Mouse (Mus musculus) MEL (cell line): Measurements from ENCODE around the gene Il9r. TPM values are rescaled to one million over a fixed set of nuclear protein-coding genes. Genes with fewer than 3 reads are reported as not detected.

Source experiments
- DNase-seq: peaks from one replicate; pipeline ENCODE4 v3.0.0; 2011; ENCODE audit warnings: low read depth, low spot score
- H3K27ac ChIP-seq: 2 replicates; pipeline ENCODE4 v1.5.1; 2012; ENCODE audit warnings: low read depth, mild to moderate bottlenecking, control low read depth, low read length, moderate library complexity; ENCODE audit not compliant: control insufficient read depth
- H3K27me3 ChIP-seq, 2 experiments: fragments of 150-350 bp in 1 of 2; sonication (generic) in 1 of 2; 2 replicates each; pipeline ENCODE4 v1.6.1; 2012; ENCODE audit warnings: low read length in 2 of 2, mild to moderate bottlenecking in 2 of 2, improper control_type of control experiment in 1 of 2, moderate library complexity in 1 of 2; ENCODE audit not compliant: insufficient read depth in 2 of 2, control insufficient read depth in 1 of 2
- H3K36me3 ChIP-seq, 2 experiments: 2 replicates each; pipeline ENCODE4 v1.6.1; 2012 to 2014; ENCODE audit warnings: low read length in 2 of 2, improper control_type of control experiment in 1 of 2, inconsistent platforms in 1 of 2, mild to moderate bottlenecking in 1 of 2; ENCODE audit not compliant: insufficient read depth in 2 of 2, control insufficient read depth in 1 of 2
- H3K4me1 ChIP-seq, 2 experiments: fragments of 150-350 bp in 1 of 2; sonication (generic) in 1 of 2; 2 replicates each; pipeline ENCODE4 v1.6.1; 2012; ENCODE audit warnings: low read length in 2 of 2, improper control_type of control experiment in 1 of 2, mild to moderate bottlenecking in 1 of 2; ENCODE audit not compliant: insufficient read depth in 2 of 2, control insufficient read depth in 1 of 2
- H3K4me3 ChIP-seq, 2 experiments: fragments of 150-350 bp in 1 of 2; sonication (generic) in 1 of 2; 2 replicates each; pipeline ENCODE4 v1.5.1; 2012; ENCODE audit warnings: low read depth in 2 of 2, low read length in 2 of 2, mild to moderate bottlenecking in 2 of 2, moderate library complexity in 2 of 2, control low read depth in 1 of 2, improper control_type of control experiment in 1 of 2; ENCODE audit not compliant: control insufficient read depth in 1 of 2, insufficient read depth in 1 of 2
- H3K79me2 ChIP-seq: 2 replicates; pipeline ENCODE4 v1.6.1; 2012; ENCODE audit warnings: mild to moderate bottlenecking, low read length, moderate library complexity; ENCODE audit not compliant: control insufficient read depth, poor library complexity, insufficient read depth
- H3K9ac ChIP-seq: 2 replicates; pipeline ENCODE4 v1.6.1; 2012; ENCODE audit warnings: low read depth, mild to moderate bottlenecking, control low read depth, low read length, moderate library complexity; ENCODE audit not compliant: control insufficient read depth, poor library complexity, severe bottlenecking
- H3K9me3 ChIP-seq: fragments of 150-350 bp; sonication (generic); replicated peaks from 2 replicates; pipeline ENCODE4 v1.6.1; 2012; ENCODE audit warnings: mild to moderate bottlenecking, low read length, improper control_type of control experiment, moderate library complexity; ENCODE audit not compliant: insufficient read depth
- BHLHE40 ChIP-seq: IDR thresholded peaks from 2 replicates; pipeline ENCODE4 v1.6.1; 2012; ENCODE audit warnings: low read depth, mild to moderate bottlenecking, inconsistent platforms, low read length, improper control_type of control experiment, borderline replicate concordance
- CHD2 ChIP-seq: IDR thresholded peaks from 2 replicates; pipeline ENCODE4 v1.6.1; 2011; ENCODE audit warnings: low read length, improper control_type of control experiment
- CTCF ChIP-seq, 3 experiments: IDR thresholded peaks in 2 of 3; conservative IDR thresholded peaks in 1 of 3; 2 replicates each; pipeline ENCODE4 v1.5.1; 2011 to 2012; ENCODE audit warnings: low read length in 3 of 3, low read depth in 2 of 3, mild to moderate bottlenecking in 2 of 3, improper control_type of control experiment in 1 of 3, inconsistent platforms in 1 of 3, mixed read lengths in 1 of 3, moderate library complexity in 1 of 3; ENCODE audit not compliant: control insufficient read depth in 1 of 3, insufficient read depth in 1 of 3, poor library complexity in 1 of 3, severe bottlenecking in 1 of 3
- E2F4 ChIP-seq: IDR thresholded peaks from 2 replicates; pipeline ENCODE4 v1.6.1; 2011; ENCODE audit warnings: low read depth, low read length, improper control_type of control experiment, borderline replicate concordance
- EP300 ChIP-seq, 2 experiments: IDR thresholded peaks; 2 replicates each; pipeline ENCODE4 v1.6.1; 2011; ENCODE audit warnings: improper control_type of control experiment in 2 of 2, low read length in 2 of 2, low read depth in 1 of 2, mild to moderate bottlenecking in 1 of 2
- ETS1 ChIP-seq: IDR thresholded peaks from 2 replicates; pipeline ENCODE4 v1.6.1; 2012; ENCODE audit warnings: low read depth, mild to moderate bottlenecking, inconsistent platforms, low read length, improper control_type of control experiment, moderate library complexity
- GATA1 ChIP-seq: IDR thresholded peaks from 2 replicates; pipeline ENCODE4 v1.6.1; 2011; ENCODE audit warnings: low read depth, low read length, improper control_type of control experiment
- HCFC1 ChIP-seq: IDR thresholded peaks from 2 replicates; pipeline ENCODE4 v1.6.1; 2012; ENCODE audit warnings: low read depth, mild to moderate bottlenecking, inconsistent platforms, low read length, improper control_type of control experiment, moderate library complexity
- JUND ChIP-seq: IDR thresholded peaks from 2 replicates; pipeline ENCODE4 v1.6.1; 2011; ENCODE audit warnings: low read depth, mild to moderate bottlenecking, improper control_type of control experiment, low read length
- KAT2A ChIP-seq: conservative IDR thresholded peaks from 2 replicates; pipeline ENCODE4 v1.6.1; 2012; ENCODE audit warnings: low read depth, low read length, improper control_type of control experiment, inconsistent platforms
- MAFK ChIP-seq: IDR thresholded peaks from 2 replicates; pipeline ENCODE4 v1.6.1; 2011; ENCODE audit warnings: low read depth, mild to moderate bottlenecking, low read length, improper control_type of control experiment, borderline replicate concordance
- MAZ ChIP-seq: IDR thresholded peaks from 2 replicates; pipeline ENCODE4 v1.6.1; 2012; ENCODE audit warnings: low read depth, mild to moderate bottlenecking, inconsistent platforms, low read length, improper control_type of control experiment
- MEF2A ChIP-seq: IDR thresholded peaks from 2 replicates; pipeline ENCODE4 v1.6.1; 2014; ENCODE audit warnings: low read depth, mild to moderate bottlenecking, inconsistent platforms, low read length, improper control_type of control experiment; ENCODE audit not compliant: poor library complexity, insufficient replicate concordance, severe bottlenecking; ENCODE audit errors: extremely low read depth
- MXI1 ChIP-seq: IDR thresholded peaks from 2 replicates; pipeline ENCODE4 v1.6.1; 2011; ENCODE audit warnings: mild to moderate bottlenecking, low read depth, low read length, improper control_type of control experiment
- MYB ChIP-seq: IDR thresholded peaks from 2 replicates; pipeline ENCODE4 v1.6.1; 2011; ENCODE audit warnings: mild to moderate bottlenecking, low read depth, low read length, improper control_type of control experiment
- NELFE ChIP-seq: IDR thresholded peaks from 2 replicates; pipeline ENCODE4 v1.6.1; 2011; ENCODE audit warnings: low read depth, low read length, improper control_type of control experiment
- NRF1 ChIP-seq: IDR thresholded peaks from 2 replicates; pipeline ENCODE4 v1.6.1; 2014; ENCODE audit warnings: low read depth, mild to moderate bottlenecking, inconsistent platforms, low read length, improper control_type of control experiment, moderate library complexity; ENCODE audit not compliant: poor library complexity, insufficient read depth, severe bottlenecking
- POLR2A ChIP-seq, 2 experiments: IDR thresholded peaks; 2 replicates each; pipeline ENCODE4 v1.6.1; 2011 to 2012; ENCODE audit warnings: low read length in 2 of 2, mild to moderate bottlenecking in 2 of 2, control low read depth in 1 of 2, improper control_type of control experiment in 1 of 2, low read depth in 1 of 2, moderate library complexity in 1 of 2; ENCODE audit not compliant: control insufficient read depth in 1 of 2, insufficient read depth in 1 of 2, poor library complexity in 1 of 2
- POLR2AphosphoS2 ChIP-seq: IDR thresholded peaks from 2 replicates; pipeline ENCODE4 v1.6.1; 2011; ENCODE audit warnings: low read length, improper control_type of control experiment
- POLR2AphosphoS5 ChIP-seq: IDR thresholded peaks from 2 replicates; pipeline ENCODE4 v1.6.1; 2012; ENCODE audit warnings: low read depth, borderline replicate concordance, mild to moderate bottlenecking, inconsistent platforms, low read length, moderate library complexity, mixed read lengths
- RAD21 ChIP-seq: IDR thresholded peaks from 2 replicates; pipeline ENCODE4 v1.6.1; 2011; ENCODE audit warnings: mild to moderate bottlenecking, low read depth, low read length, improper control_type of control experiment
- RCOR1 ChIP-seq: IDR thresholded peaks from 2 replicates; pipeline ENCODE4 v1.6.1; 2012; ENCODE audit warnings: low read depth, mild to moderate bottlenecking, inconsistent platforms, low read length, improper control_type of control experiment
- SIN3A ChIP-seq: IDR thresholded peaks from 2 replicates; pipeline ENCODE4 v1.6.1; 2012; ENCODE audit warnings: low read length, improper control_type of control experiment, inconsistent platforms
- SMC3 ChIP-seq: IDR thresholded peaks from 2 replicates; pipeline ENCODE4 v1.6.1; 2011; ENCODE audit warnings: low read depth, low read length, improper control_type of control experiment
- TAL1 ChIP-seq: IDR thresholded peaks from 2 replicates; pipeline ENCODE4 v1.6.1; 2012; ENCODE audit warnings: mild to moderate bottlenecking, inconsistent platforms, low read length, moderate library complexity, mixed read lengths
- TBP ChIP-seq: IDR thresholded peaks from 2 replicates; pipeline ENCODE4 v1.8.0; 2011; ENCODE audit warnings: low read depth, low read length, improper control_type of control experiment
- TCF12 ChIP-seq: IDR thresholded peaks from 2 replicates; pipeline ENCODE4 v1.6.1; 2014; ENCODE audit warnings: low read depth, mild to moderate bottlenecking, inconsistent platforms, low read length, improper control_type of control experiment, moderate library complexity
- USF1 ChIP-seq: IDR thresholded peaks from 2 replicates; pipeline ENCODE4 v1.6.1; 2014; ENCODE audit warnings: low read depth, mild to moderate bottlenecking, inconsistent platforms, low read length, improper control_type of control experiment, moderate library complexity
- USF2 ChIP-seq, 2 experiments: IDR thresholded peaks; 2 replicates each; pipeline ENCODE4 v1.6.1; 2011 to 2012; ENCODE audit warnings: improper control_type of control experiment in 2 of 2, low read length in 2 of 2, borderline replicate concordance in 1 of 2, inconsistent platforms in 1 of 2, low read depth in 1 of 2, mild to moderate bottlenecking in 1 of 2; ENCODE audit not compliant: insufficient read depth in 1 of 2
- ZC3H11A ChIP-seq: IDR thresholded peaks from 2 replicates; pipeline ENCODE4 v1.6.1; 2012; ENCODE audit warnings: low read depth, mild to moderate bottlenecking, inconsistent platforms, low read length, improper control_type of control experiment
- ZMIZ1 ChIP-seq: IDR thresholded peaks from 2 replicates; pipeline ENCODE4 v1.6.1; 2012; ENCODE audit warnings: low read depth, mild to moderate bottlenecking, inconsistent platforms, low read length, improper control_type of control experiment, moderate library complexity
- ZNF384 ChIP-seq: IDR thresholded peaks from 2 replicates; pipeline ENCODE4 v1.6.1; 2012; ENCODE audit warnings: low read depth, mild to moderate bottlenecking, inconsistent platforms, low read length, improper control_type of control experiment
- polyA plus RNA-seq, 2 experiments: library from polyadenylated mRNA; stranded (reverse) in 1 of 2; unstranded in 1 of 2; fragments of >175 nt in 1 of 2; fragments of >200 nt in 1 of 2; gene quantifications; 2 replicates each; pipeline versions ENCODE4 v1.2.1 to v1.2.4; 2012; ENCODE audit warnings: low replicate concordance in 2 of 2, low read depth in 1 of 2; ENCODE audit not compliant: insufficient read length in 2 of 2, insufficient read depth in 1 of 2, missing spikeins in 1 of 2
- total RNA-seq: library from RNA; depleted of rRNA; stranded (reverse); fragments of 300-350 nt; gene quantifications from 2 replicates; pipeline ENCODE4 v1.2.3, GENCODE M21; 2012

The Il9r gene
- total and polyA plus RNA-seq, 3 experiments = 56.9 to 83.8 TPM; not detected in 1

GRCm38 (mm10) chr11:32247068-32247467, 47.0 kb upstream of the Il9r start (continued):
- TF ChIP-seq E2F4 (no peak), POLR2AphosphoS5 (no peak), MAFK (no peak), KAT2A (no peak), TBP (no peak), HCFC1 (no peak), ZMIZ1 (no peak), EP300 (IDR thresholded peaks at IDR 0.05; ENCODE audit: low read depth in 1 of 2, low read length in 2 of 2) (0 out of 4 replicates have a peak, but pooled peaks of 1 of the 2 experiments have one; percentile 19), JUND (no peak), RAD21 (peak; percentile 64), ZNF384 (no peak)

- H3K4me3 ChIP-seq = 0 out of 4 replicates have a peak overlapping the region, but pooled peaks of 1 of the 2 experiments have one; percentile 2
- TF ChIP-seq SMC3 = no peak
- TF ChIP-seq MEF2A = peak; percentile 43; the same call in 1 of the 2 replicates
- TF ChIP-seq NRF1 = no peak
- TF ChIP-seq POLR2AphosphoS2 = peak; percentile 71; the same call in 1 of the 2 replicates
- peak; percentile 100 for TF ChIP-seq TAL1
- TF ChIP-seq EP300 (IDR thresholded peaks at IDR 0.05; ENCODE audit: low read depth in 1 of 2, low read length in 2 of 2) = peak; percentile 100
- TF ChIP-seq POLR2AphosphoS5 = no peak; the same call in 1 of the 2 replicates
- no peak for TF ChIP-seq NELFE
- TF ChIP-seq ZNF384 = peak; percentile 51
- TF ChIP-seq ZMIZ1 = peak; percentile 84
- peak; percentile 96 for TF ChIP-seq RCOR1
- peak; percentile 25 to 37; a peak in 1 of 4 replicates for TF ChIP-seq POLR2A (IDR thresholded peaks at IDR 0.05; ENCODE audit: control insufficient read depth in 1 of 2, insufficient read depth in 1 of 2, low read depth in 1 of 2, low read length in 2 of 2, poor library complexity in 1 of 2)
- TF ChIP-seq MYB = peak; percentile 66; the same call in 1 of the 2 replicates
- TF ChIP-seq JUND = peak; percentile 83; the same call in 1 of the 2 replicates
- peak; percentile 49; the same call in 1 of the 2 replicates for TF ChIP-seq KAT2A
- TF ChIP-seq RAD21 = no peak
- TF ChIP-seq USF2 (IDR thresholded peaks at IDR 0.05; ENCODE audit: borderline replicate concordance in 1 of 2, insufficient read depth in 1 of 2, low read depth in 1 of 2, low read length in 2 of 2) = no peak
- TF ChIP-seq CTCF (IDR thresholded peaks at IDR 0.05 in 2 of 3, conservative IDR thresholded peaks at IDR 0.05 in 1 of 3; ENCODE audit: control insufficient read depth in 1 of 3, insufficient read depth in 1 of 3, low read depth in 2 of 3, low read length in 3 of 3, poor library complexity in 1 of 3, severe bottlenecking in 1 of 3) = no peak
- TF ChIP-seq SIN3A = peak; percentile 90
- peak; percentile 66 for TF ChIP-seq BHLHE40
- TF ChIP-seq E2F4 = no peak
- no peak; the same call in 1 of the 2 replicates for TF ChIP-seq USF1
- peak; percentile 42 for TF ChIP-seq MXI1
- peak; percentile 97 for TF ChIP-seq ETS1
- TF ChIP-seq GATA1 = peak; percentile 100
- peak; percentile 36 for TF ChIP-seq MAZ
- peak; percentile 100 for TF ChIP-seq TCF12
- peak; percentile 40; the same call in 1 of the 2 replicates for TF ChIP-seq CHD2
- TF ChIP-seq ZC3H11A = no peak
- TF ChIP-seq MAFK = peak; percentile 80; the same call in 1 of the 2 replicates
These were observed 45.5 kb upstream of the Il9r start for GRCm38 (mm10) chr11:32245614-32246013.

More at GRCm38 (mm10) chr11:32245614-32246013, 45.5 kb upstream of the Il9r start:
- H3K27me3 ChIP-seq = no peaks in the 10 kb centered on the region
- peak; percentile 95 for DNase-seq
- peaks cover 32 to 57% of the 10 kb centered on the region in 2 experiments for H3K4me1 ChIP-seq
- H3K27ac ChIP-seq = peak overlapping the region; percentile 92
- no peaks in the 10 kb centered on the region for H3K79me2 ChIP-seq
- H3K9ac ChIP-seq = peak overlapping the region; percentile 40
- no peaks in the 10 kb centered on the region for H3K9me3 ChIP-seq
- H3K36me3 ChIP-seq = peaks cover 0 to 55% of the 10 kb centered on the region in 2 experiments; a peak in 2 of 4 replicates
